Mouse (Mus musculus) midbrain, embryonic 10.5 days (tissue): ENCODE measurements around the gene Mast4. TPM values are rescaled to one million over a fixed set of nuclear protein-coding genes. Genes with fewer than 3 reads are reported as not detected.

ENCODE experiments used
- DNase-seq: peaks from one replicate; pipeline ENCODE4 v3.0.0-alpha.2; 2017; ENCODE audit warnings: low spot score
- H3K27ac ChIP-seq: fragments of 300-500 bp; sonication (generic); replicated peaks from 2 replicates; pipeline ENCODE4 v1.5.1; 2016; ENCODE audit warnings: mild to moderate bottlenecking
- H3K27me3 ChIP-seq: fragments of 300-500 bp; sonication (generic); 2 replicates; pipeline ENCODE4 v1.6.1; 2016; ENCODE audit warnings: low read depth, mild to moderate bottlenecking; ENCODE audit not compliant: poor library complexity, severe bottlenecking
- H3K36me3 ChIP-seq: fragments of 300-500 bp; sonication (generic); 2 replicates; pipeline ENCODE4 v1.6.1; 2016; ENCODE audit warnings: mild to moderate bottlenecking, moderate library complexity
- H3K4me1 ChIP-seq: fragments of 300-500 bp; sonication (generic); 2 replicates; pipeline ENCODE4 v1.6.1; 2016
- H3K4me3 ChIP-seq: fragments of 300-500 bp; sonication (generic); 2 replicates; pipeline ENCODE4 v1.5.1; 2016; ENCODE audit warnings: mild to moderate bottlenecking, moderate library complexity
- H3K9me3 ChIP-seq: fragments of 300-500 bp; sonication (generic); replicated peaks from 2 replicates; pipeline ENCODE4 v1.6.1; 2016; ENCODE audit warnings: mild to moderate bottlenecking
- WGBS: fragments of 180-500 bp; shearing (Covaris S2); methylation state at CpG from one replicate; pipeline ENCODE4 v1.1.7; 2016; 5-methylcytosine and 5-hydroxymethylcytosine counted together
- polyA plus RNA-seq: library from polyadenylated mRNA; unstranded; fragments of >200 nt; fragmentation: Nextera tagmentation; extraction: Ambion mirVana; gene quantifications from 2 replicates; pipeline ENCODE4 v1.2.1, GENCODE M21; 2016

Gene Mast4
- polyA plus RNA-seq, 1 experiment from 2014 or later: 19.0 TPM

GRCm38 (mm10) chr13:103220479-103221064, 113.7 kb downstream of the Mast4 start:
- Histone ChIP-seq H3K36me3 (no peaks in the 10 kb centered on the region), H3K9me3 (no peaks in the 10 kb centered on the region), H3K27ac (no peak overlapping the region; the same call in 1 of the 2 replicates), H3K4me1 (peaks cover 20% of the 10 kb centered on the region), H3K4me3 (no peak overlapping the region), H3K27me3 (no peaks in the 10 kb centered on the region)
- 26% methylated on average over 11 of the region's 11 CpGs for WGBS
- no peak for DNase-seq

- no peak for DNase-seq
- peaks cover 14% of the 10 kb centered on the region for H3K4me1 ChIP-seq
- no peaks in the 10 kb centered on the region for H3K36me3 ChIP-seq
- 52% methylated on average over 2 of the region's 2 CpGs for WGBS
- H3K27me3 ChIP-seq: no peaks in the 10 kb centered on the region
- H3K4me3 ChIP-seq: no peak overlapping the region
- H3K27ac ChIP-seq: no peak overlapping the region
- H3K9me3 ChIP-seq: no peaks in the 10 kb centered on the region
Observed at GRCm38 (mm10) chr13:103219999-103220398, 114.3 kb downstream of the Mast4 start.

DNA sequence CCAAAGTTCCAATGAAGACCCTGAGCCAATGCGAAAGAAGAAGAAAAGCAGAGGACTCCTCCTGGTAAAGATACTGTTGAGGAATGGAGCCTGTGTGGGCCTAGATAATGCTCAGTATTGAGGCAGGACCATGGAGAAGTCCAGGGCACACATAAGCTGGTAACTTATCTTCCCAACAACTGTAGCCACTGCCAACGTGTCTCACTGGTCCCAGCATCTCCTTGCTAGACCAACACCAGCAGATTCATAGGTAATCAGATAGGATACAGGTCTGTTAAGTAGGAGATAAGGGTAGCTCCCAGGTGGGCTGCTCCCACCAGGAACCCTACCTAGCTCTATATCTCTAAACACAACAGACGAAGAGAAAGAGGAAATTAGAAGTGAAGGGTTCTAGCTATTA, 116.8 kb downstream of the Mast4 start:
- Histone ChIP-seq H3K36me3 (no peaks in the 10 kb centered on the region), H3K27ac (no peak overlapping the region), H3K9me3 (no peaks in the 10 kb centered on the region), H3K4me1 (peaks cover 14% of the 10 kb centered on the region), H3K4me3 (no peak overlapping the region), H3K27me3 (no peaks in the 10 kb centered on the region)
- WGBS: 87% methylated on average over 3 of the region's 3 CpGs
- no peak for DNase-seq

DNA sequence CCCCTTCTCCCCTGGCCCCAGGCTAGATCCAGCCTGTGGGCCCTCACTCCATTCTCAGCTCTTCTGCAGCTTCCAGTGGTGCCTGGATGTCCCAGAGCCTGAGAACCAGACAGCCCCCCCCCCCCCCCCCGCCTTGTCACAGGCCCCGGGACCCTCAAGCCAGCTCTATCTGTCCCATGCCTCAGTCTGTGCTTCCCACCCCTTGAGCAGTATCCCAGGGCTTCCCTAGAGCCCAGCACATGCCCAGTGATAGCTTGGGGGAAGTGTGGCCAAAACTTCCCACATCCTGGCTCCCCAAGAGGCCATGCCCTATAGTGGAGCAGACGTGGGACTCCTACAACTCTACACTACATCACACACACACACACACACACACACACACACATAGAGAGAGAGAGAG, 119.8 kb downstream of the Mast4 start:
- 93% methylated on average over 2 of the region's 3 CpGs for WGBS
- H3K36me3 ChIP-seq: no peaks in the 10 kb centered on the region
- H3K27me3 ChIP-seq: no peaks in the 10 kb centered on the region

GRCm38 (mm10) chr13:103211953-103212352, 122.3 kb downstream of the Mast4 start:
- DNase-seq: no peak
- Histone ChIP-seq H3K9me3 (no peaks in the 10 kb centered on the region), H3K4me3 (no peak overlapping the region), H3K36me3 (no peaks in the 10 kb centered on the region), H3K27me3 (no peaks in the 10 kb centered on the region), H3K27ac (no peak overlapping the region), H3K4me1 (peaks cover 3% of the 10 kb centered on the region; the same call in 1 of the 2 replicates)
- WGBS: 85% methylated on average over 6 of the region's 6 CpGs

More for the DNA sequence above, 119.8 kb downstream of the Mast4 start:
- no peak overlapping the region for H3K27ac ChIP-seq
- peaks cover 3% of the 10 kb centered on the region; the same call in 1 of the 2 replicates for H3K4me1 ChIP-seq
- H3K4me3 ChIP-seq: no peak overlapping the region
- no peaks in the 10 kb centered on the region for H3K9me3 ChIP-seq
- DNase-seq: no peak

DNA sequence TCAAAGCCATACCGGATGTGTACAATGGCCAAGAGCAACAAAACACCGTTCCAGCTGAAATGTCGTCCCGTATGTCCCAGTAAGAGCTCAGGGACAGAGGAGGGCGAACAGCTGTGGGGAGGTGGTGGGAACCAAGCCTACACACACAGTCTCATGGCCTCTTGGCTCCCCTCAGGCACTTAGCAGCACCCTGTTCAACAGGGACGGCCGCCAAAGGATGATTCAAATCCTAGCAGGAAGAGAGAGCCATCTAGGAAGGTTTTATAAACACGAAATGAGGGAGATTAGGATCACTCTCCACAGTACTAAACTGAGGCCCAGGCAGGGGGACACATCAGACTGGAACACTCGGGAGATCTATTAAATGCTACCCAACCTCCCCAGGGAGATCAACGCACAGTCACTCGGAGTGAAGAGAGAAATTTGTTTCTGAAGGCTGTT, 122.8 kb downstream of the Mast4 start:
- no peak for DNase-seq
- 78% methylated on average over 11 of the region's 11 CpGs for WGBS
- peaks cover 6% of the 10 kb centered on the region for H3K4me1 ChIP-seq
- H3K27me3 ChIP-seq: no peaks in the 10 kb centered on the region
- H3K36me3 ChIP-seq: no peaks in the 10 kb centered on the region
- H3K27ac ChIP-seq: no peak overlapping the region
- H3K4me3 ChIP-seq: no peak overlapping the region
- H3K9me3 ChIP-seq: no peaks in the 10 kb centered on the region

GRCm38 (mm10) chr13:103210746-103211145, 123.6 kb downstream of the Mast4 start:
- DNase-seq: no peak
- WGBS: 92% methylated on average over 4 of the region's 4 CpGs
- Histone ChIP-seq H3K4me1 (peaks cover 9% of the 10 kb centered on the region), H3K27ac (no peak overlapping the region), H3K27me3 (no peaks in the 10 kb centered on the region), H3K4me3 (no peak overlapping the region), H3K36me3 (no peaks in the 10 kb centered on the region), H3K9me3 (no peaks in the 10 kb centered on the region)

DNA sequence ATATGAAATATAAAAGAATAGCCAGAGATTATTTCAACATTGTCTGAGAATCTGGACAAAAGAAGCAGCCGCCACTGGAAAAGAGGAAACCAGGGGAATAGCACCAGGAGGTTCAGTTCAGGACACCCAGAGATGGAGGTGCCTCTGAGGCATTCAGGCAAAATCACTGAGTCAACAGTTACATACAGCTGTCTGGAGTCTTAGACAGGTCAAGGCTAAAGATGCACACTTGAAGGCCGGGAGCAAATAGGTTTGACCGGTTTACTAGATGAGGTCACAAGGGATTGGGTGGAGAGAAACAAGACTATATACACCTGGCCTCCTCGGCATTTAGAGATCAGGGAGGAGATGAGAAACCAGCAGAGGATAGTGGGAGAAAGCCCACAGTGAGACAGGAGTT, 127.1 kb downstream of the Mast4 start:
- H3K36me3 ChIP-seq: no peaks in the 10 kb centered on the region
- WGBS: 87% methylated on average over 4 of the region's 4 CpGs
- DNase-seq: no peak
- no peak overlapping the region for H3K4me3 ChIP-seq
- no peaks in the 10 kb centered on the region for H3K27me3 ChIP-seq
- no peak overlapping the region for H3K27ac ChIP-seq
- no peaks in the 10 kb centered on the region for H3K9me3 ChIP-seq
- peaks cover 18% of the 10 kb centered on the region for H3K4me1 ChIP-seq

DNA sequence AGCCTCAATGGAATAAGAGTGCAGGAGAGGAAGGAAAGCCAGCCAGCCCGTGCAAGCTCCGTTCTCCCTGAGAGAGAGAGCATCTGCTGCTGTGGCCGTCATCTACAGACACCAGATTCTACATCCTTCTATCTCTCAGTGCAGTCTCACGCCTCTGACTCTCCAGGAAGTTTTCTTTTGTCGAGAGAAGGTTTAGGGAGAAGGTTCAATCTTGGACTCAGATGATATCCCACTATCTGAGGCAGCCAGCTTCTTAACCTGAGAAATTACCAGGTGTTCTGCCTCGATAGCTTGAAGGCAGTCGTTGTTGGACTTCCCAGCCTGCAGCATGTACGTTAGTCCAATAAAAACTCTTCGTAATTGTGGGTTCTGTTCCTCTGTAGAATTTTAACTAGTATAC, 127.7 kb downstream of the Mast4 start:
- no peaks in the 10 kb centered on the region for H3K27me3 ChIP-seq
- no peaks in the 10 kb centered on the region for H3K9me3 ChIP-seq
- 84% methylated on average over 9 of the region's 9 CpGs for WGBS

DNA sequence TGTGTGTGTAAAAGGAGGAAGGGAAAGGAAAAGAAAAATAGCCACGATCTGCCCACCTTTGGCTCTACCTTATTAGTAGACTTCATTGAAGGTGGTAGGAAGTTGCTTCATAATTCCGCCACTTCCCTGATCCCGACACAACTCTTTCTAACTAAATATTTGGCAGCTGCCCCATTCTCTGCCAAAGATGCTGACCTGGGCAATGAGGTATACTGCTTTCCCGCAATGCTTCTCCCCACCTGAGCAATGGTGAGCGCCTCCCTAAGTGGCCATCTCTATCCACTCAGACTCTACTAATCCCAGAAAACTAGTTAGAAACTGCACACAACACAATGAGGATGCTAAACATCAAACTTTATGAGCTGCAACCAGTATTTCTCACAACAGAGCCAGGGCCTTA, 129.1 kb downstream of the Mast4 start:
- Histone ChIP-seq H3K4me1 (peaks cover 26% of the 10 kb centered on the region), H3K27me3 (no peaks in the 10 kb centered on the region), H3K36me3 (no peaks in the 10 kb centered on the region), H3K9me3 (no peaks in the 10 kb centered on the region), H3K4me3 (no peak overlapping the region), H3K27ac (no peak overlapping the region)
- no peak for DNase-seq
- 95% methylated on average over 5 of the region's 5 CpGs for WGBS

More for the DNA sequence above, 127.7 kb downstream of the Mast4 start:
- peaks cover 18% of the 10 kb centered on the region for H3K4me1 ChIP-seq
- DNase-seq: no peak
- no peak overlapping the region for H3K4me3 ChIP-seq
- H3K36me3 ChIP-seq: no peaks in the 10 kb centered on the region
- no peak overlapping the region for H3K27ac ChIP-seq

GRCm38 (mm10) chr13:103203376-103203895, 130.9 kb downstream of the Mast4 start:
- H3K27me3 ChIP-seq: no peaks in the 10 kb centered on the region
- H3K4me1 ChIP-seq: peaks cover 26% of the 10 kb centered on the region
- WGBS: 70% methylated on average over 1 of the region's 1 CpGs
- no peak overlapping the region for H3K27ac ChIP-seq
- H3K9me3 ChIP-seq: no peaks in the 10 kb centered on the region
- no peaks in the 10 kb centered on the region for H3K36me3 ChIP-seq
- no peak for DNase-seq
- H3K4me3 ChIP-seq: no peak overlapping the region

DNA sequence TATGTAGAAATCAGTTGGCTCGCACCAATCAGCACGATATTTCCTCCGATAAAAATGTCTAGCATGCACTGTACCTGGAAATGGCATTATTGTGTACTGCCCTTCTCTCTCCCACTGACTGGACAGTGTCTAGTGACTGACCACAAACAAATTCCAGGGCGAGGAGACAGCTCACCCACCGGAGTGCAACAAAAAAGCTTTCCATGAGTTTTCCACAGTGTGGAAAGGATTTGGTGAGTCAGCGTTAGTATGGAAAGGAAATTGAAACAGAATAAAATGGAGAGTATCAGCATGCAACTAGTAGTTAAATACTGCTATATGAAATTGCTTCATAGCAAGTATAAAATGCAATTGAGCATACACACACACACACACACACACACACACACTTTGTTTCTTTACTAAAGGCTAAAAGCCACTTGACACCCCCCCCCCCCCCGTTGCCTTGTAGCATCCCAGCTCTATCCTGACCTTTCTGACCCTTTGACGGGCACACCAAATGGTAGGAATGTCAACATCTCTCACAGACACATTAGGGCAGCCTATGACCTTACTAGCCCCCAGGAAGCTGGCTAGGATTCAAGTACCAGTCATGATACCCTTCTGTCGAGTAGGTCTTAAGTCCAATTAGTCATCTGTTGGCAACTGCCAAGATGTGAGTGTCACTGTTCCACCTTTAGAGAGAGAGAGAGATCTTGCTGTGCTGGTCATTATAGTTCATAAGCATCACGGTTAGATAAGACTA, 133.1 kb downstream of the Mast4 start:
- Histone ChIP-seq H3K36me3 (no peaks in the 10 kb centered on the region), H3K4me1 (peaks cover 20% of the 10 kb centered on the region), H3K27me3 (no peaks in the 10 kb centered on the region), H3K27ac (no peak overlapping the region), H3K9me3 (no peaks in the 10 kb centered on the region), H3K4me3 (no peak overlapping the region)
- no peak for DNase-seq
- 69% methylated on average over 10 of the region's 10 CpGs for whole genome bisulfite sequencing
